Mouse (Mus musculus): ENCODE measurements around the gene Gm5938. TPM values are rescaled to one million over a fixed set of nuclear protein-coding genes. Genes with fewer than 3 reads are reported as not detected.

Gene Gm5938
- not detected for polyA plus RNA-seq (2015; fragmentation: Illumina TruSeq; extraction: RNeasy Lipid Tissue Mini Kit (QIAGEN cat#74804); ENCODE audit: low read depth, low replicate concordance)

GRCm38 (mm10) chrX:78125167-78125566 is at the start of gene Gm5938:
Gene Gm5938 (plus strand): TSS chrX:78125467.

GRCm38 (mm10) chrX:78091274-78091673 is 34.0 kb upstream of the Gm5938 start, which contains the start of gene Obp1a:
Gene Obp1a (minus strand): TSS chrX:78091374.

Other genes starting within 250 kb of the Gm5938 start
- not detected for gene 5430402E10Rik, start 200.4 kb upstream of the Gm5938 start, polyA plus RNA-seq (2015; fragmentation: Illumina TruSeq; extraction: RNeasy Lipid Tissue Mini Kit (QIAGEN cat#74804); ENCODE audit: low read depth, low replicate concordance)
- gene Obp1a, start 34.1 kb upstream of the Gm5938 start, polyA plus RNA-seq (2015; fragmentation: Illumina TruSeq; extraction: RNeasy Lipid Tissue Mini Kit (QIAGEN cat#74804); ENCODE audit: low read depth, low replicate concordance): not detected
- not detected for gene Obp1b, start 61.3 kb downstream of the Gm5938 start, polyA plus RNA-seq (2015; fragmentation: Illumina TruSeq; extraction: RNeasy Lipid Tissue Mini Kit (QIAGEN cat#74804); ENCODE audit: low read depth, low replicate concordance)
- gene Gm14743, start 120.5 kb downstream of the Gm5938 start, polyA plus RNA-seq (2015; fragmentation: Illumina TruSeq; extraction: RNeasy Lipid Tissue Mini Kit (QIAGEN cat#74804); ENCODE audit: low read depth, low replicate concordance): not detected
- not detected for gene 4930480E11Rik, start 244.2 kb downstream of the Gm5938 start, polyA plus RNA-seq (2015; fragmentation: Illumina TruSeq; extraction: RNeasy Lipid Tissue Mini Kit (QIAGEN cat#74804); ENCODE audit: low read depth, low replicate concordance)

Measured in brain, adult 10 weeks (tissue).